9 mouse cellular contexts compared by ENCODE assay signal in genomic region chr3:154329323-154330180, GRCm38 (mm10). TPM values are rescaled to one million over a fixed set of nuclear protein-coding genes. Genes with fewer than 3 reads are reported as not detected.
DNase-seq lines count a peak whose midpoint lies in the region; ATAC-seq and TF ChIP-seq lines count a peak whose summit lies in the region.
"Had no signal": no experiment of that assay in that cellular context is flagged by ENCODE, and none has a peak within 500 bp of the region (broad histone marks: within the 10 kb centered on the region; RNA-seq: fewer than 3 reads in every experiment).

No protein-coding gene starts in this region.

- no peaks in the 10 kb centered on the region for H3K36me3 ChIP-seq in heart, postnatal 0 days (replicated peaks; ENCODE audit: control insufficient read depth, insufficient read depth, low read length)
- no peaks in the 10 kb centered on the region for H3K36me3 ChIP-seq in limb, embryonic 10.5 days
- H3K36me3 ChIP-seq in neural tube, embryonic 12.5 days = no peaks in the 10 kb centered on the region

- H3K9ac ChIP-seq in heart, postnatal 0 days (replicated peaks; ENCODE audit: low read depth, low read length) = no peak overlapping the region
- H3K9ac ChIP-seq in neural tube, embryonic 12.5 days = no peak overlapping the region

- H3K4me1 ChIP-seq in heart, postnatal 0 days (ENCODE audit: control insufficient read depth, insufficient read depth) = peaks cover 18% of the 10 kb centered on the region; the same call in 1 of the 2 replicates
- peaks cover 34% of the 10 kb centered on the region for H3K4me1 ChIP-seq in limb, embryonic 10.5 days
- peaks cover 22% of the 10 kb centered on the region for H3K4me1 ChIP-seq in neural tube, embryonic 12.5 days

- no peaks in the 10 kb centered on the region for H3K9me3 ChIP-seq in heart, postnatal 0 days (replicated peaks; ENCODE audit: control insufficient read depth, low read length)
- H3K9me3 ChIP-seq in limb, embryonic 10.5 days (replicated peaks) = no peaks in the 10 kb centered on the region
- no peaks in the 10 kb centered on the region for H3K9me3 ChIP-seq in neural tube, embryonic 12.5 days

- DNase-seq in layer of hippocampus, postnatal 10 days (ENCODE audit: low spot score in 2 of 2) = peak; percentile 27 to 31
- no peak for DNase-seq in layer of hippocampus, adult 9-10 months (ENCODE audit: low spot score)
- DNase-seq in embryo, embryonic 10.5 days (ENCODE audit: low spot score) = peak; percentile 62
- no peak for DNase-seq in heart, postnatal 0 days (ENCODE audit: low spot score)
- peak; percentile 78 for DNase-seq in limb, embryonic 10.5 days (ENCODE audit: low spot score)
- no peak for DNase-seq in right cerebral cortex, postnatal 14 days
- DNase-seq in spleen, postnatal 14 days (ENCODE audit: low spot score in 2 of 2) = no peak

- no peak for ATAC-seq in heart, postnatal 0 days (ENCODE audit: insufficient read depth, low read depth)
- peak; percentile 13; the same call in 1 of the 2 replicates for ATAC-seq in neural tube, embryonic 12.5 days (ENCODE audit: low FRiP score, low read depth)

- H3K27ac ChIP-seq in heart, postnatal 0 days (ENCODE audit: low read depth) = no peak overlapping the region
- H3K27ac ChIP-seq in limb, embryonic 10.5 days = 0 out of 2 replicates have a peak overlapping the region, but pooled peaks have one; percentile 51
- H3K27ac ChIP-seq in neural tube, embryonic 12.5 days = no peak overlapping the region

- 1% methylated on average over 54 of the region's 54 CpGs for WGBS in heart, postnatal 0 days
- under 1% methylated on average over 54 of the region's 54 CpGs for WGBS in limb, embryonic 10.5 days
- under 1% methylated on average over 54 of the region's 54 CpGs for WGBS in neural tube, embryonic 12.5 days

- TF ChIP-seq CTCF in heart, postnatal 0 days (IDR thresholded peaks at IDR 0.05; ENCODE audit: low read depth) = no peak

- peak overlapping the region; percentile 40 for H3K4me3 ChIP-seq in heart, postnatal 0 days (ENCODE audit: low read depth, low read length)
- peak overlapping the region; percentile 39 for H3K4me3 ChIP-seq in limb, embryonic 10.5 days
- no peak overlapping the region; the same call in 1 of the 2 replicates for H3K4me3 ChIP-seq in neural tube, embryonic 12.5 days

- peak overlapping the region; percentile 34 for H3K4me2 ChIP-seq in heart, postnatal 0 days (ENCODE audit: low read depth, low read length)
- H3K4me2 ChIP-seq in neural tube, embryonic 12.5 days (replicated peaks) = peak overlapping the region; percentile 39

- peaks cover 96% of the 10 kb centered on the region for H3K27me3 ChIP-seq in heart, postnatal 0 days (ENCODE audit: control insufficient read depth, insufficient read depth, low read length)
- H3K27me3 ChIP-seq in limb, embryonic 10.5 days (ENCODE audit: low read depth, poor library complexity, severe bottlenecking) = peaks cover 100% of the 10 kb centered on the region
- H3K27me3 ChIP-seq in neural tube, embryonic 12.5 days (replicated peaks) = peaks cover 91% of the 10 kb centered on the region

- TF ChIP-seq EP300 in heart, postnatal 0 days (IDR thresholded peaks at IDR 0.05; ENCODE audit: low read depth) = no peak

RNA-seq across cellular contexts. Expression of gene Lhx8, which starts 0.9 kb away (rescaled TPM):
- not detected for total RNA-seq in layer of hippocampus, postnatal 10 days (2021)
- not detected in 2 replicates for total RNA-seq in heart, postnatal 0 days (2014; rRNA removed; ENCODE audit: low replicate concordance)
- 0.15 TPM in 1 of 2 replicates, not detected in the other for polyA plus RNA-seq in heart, postnatal 0 days (2015; fragmentation: Nextera tagmentation; extraction: Ambion mirVana)
- 2.6 TPM in 1 of 2 replicates, not detected in the other for polyA plus RNA-seq in limb, embryonic 10.5 days (2016; fragmentation: Nextera tagmentation; extraction: Ambion mirVana)
- polyA plus RNA-seq in neural tube, embryonic 12.5 days (2016; fragmentation: Nextera tagmentation; extraction: Ambion mirVana) = 0.43 and 0.54 TPM in 2 replicates
- total RNA-seq: gastrocnemius, postnatal 36 days had no signal

Comparison
In these comparisons a context has a peak if more than half of its experiments do, and no peak if none do; other contexts are left out.
1. DNase-seq: peak in layer of hippocampus, postnatal 10 days (2 of 2), embryo, embryonic 10.5 days (single experiment) and limb, embryonic 10.5 days (single experiment); none in layer of hippocampus, adult 9-10 months (single experiment), heart, postnatal 0 days (single experiment), right cerebral cortex, postnatal 14 days (single experiment) and spleen, postnatal 14 days (0 of 2).